Mouse (Mus musculus) kidney, adult 2 months (tissue): ENCODE results near the gene Scp2d1.

Experiments
- CTCF ChIP-seq: fragments of 200-500 bp; conservative IDR thresholded peaks from 2 replicates; pipeline ENCODE4 v1.5.1; 2011; ENCODE audit warnings: low read depth, mild to moderate bottlenecking, control low read depth, low read length, moderate library complexity, mixed read lengths; ENCODE audit not compliant: insufficient read depth, insufficient read length
- POLR2A ChIP-seq: fragments of 200-500 bp; IDR thresholded peaks from one replicate; pipeline ENCODE4 v1.6.1; 2011; ENCODE audit warnings: low read depth, low read length, control low read depth

DNA sequence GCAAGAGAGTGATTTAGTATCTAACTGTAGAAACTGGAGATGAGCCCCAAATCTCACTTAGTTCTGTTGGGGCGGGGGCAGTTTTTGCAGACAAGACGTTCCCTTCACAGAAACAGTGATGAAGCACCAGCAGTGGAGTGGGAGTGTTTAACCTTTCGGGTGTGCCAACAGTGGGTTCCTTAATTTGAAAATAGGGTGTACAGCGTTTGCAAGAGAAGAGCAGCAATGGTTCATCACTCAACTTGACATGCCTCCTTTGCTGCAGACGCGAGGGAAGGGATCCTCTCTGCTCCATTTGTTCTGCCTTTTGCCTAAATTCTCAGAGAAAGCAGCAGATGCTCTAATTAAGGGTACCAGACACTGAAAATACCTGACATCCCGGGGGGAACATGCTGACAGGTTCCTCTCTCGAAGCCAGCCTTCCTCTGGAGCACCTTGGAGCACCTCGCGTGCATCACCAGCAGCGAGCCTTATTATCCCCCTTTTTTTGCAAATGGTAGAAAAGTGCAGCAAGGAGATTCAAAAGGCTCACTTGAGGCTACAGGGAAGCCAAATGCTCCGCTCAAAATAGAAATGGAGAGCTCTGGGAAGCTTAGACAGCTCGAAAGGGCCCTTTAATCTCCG, 31.7 kb upstream of the Scp2d1 start:
- TF ChIP-seq CTCF (no peak), POLR2A (no peak)
